Mouse (Mus musculus): ENCODE measurements around the gene Snx17. TPM values are rescaled to one million over a fixed set of nuclear protein-coding genes. Genes with fewer than 3 reads are reported as not detected.

Gene Snx17
- polyA plus RNA-seq, 1 experiment from 2014 or later, result 126 TPM

- ATAC-seq (replicated peaks), result peak; percentile 77
- WGBS, result under 1% methylated on average over 40 of the region's 40 CpGs
Observed at GRCm38 (mm10) chr5:31219911-31220447, 27.0 kb downstream of the Snx17 start.

GRCm38 (mm10) chr5:31220448-31221303 is 27.6 kb downstream of the Snx17 start, which contains the start of gene Ppm1g:
TSS of gene Ppm1g (minus strand) at chr5:31220687.
- Histone ChIP-seq H3K4me2 (peak within 1 kb of the TSS; percentile 64), H3K27me3 (replicated peaks) (no peaks in the 10 kb centered on the region), H3K4me3 (peak within 1 kb of the TSS; percentile 92), H3K27ac (peak within 1 kb of the TSS; percentile 96), H3K9ac (peak within 1 kb of the TSS; percentile 87), H3K36me3 (replicated peaks) (no peaks in the 10 kb centered on the region), H3K9me3 (no peaks in the 10 kb centered on the region), H3K4me1 (peaks cover 25% of the 10 kb centered on the region)
- ATAC-seq (replicated peaks), result peak; percentile 93
- WGBS, result under 1% methylated on average over 69 of the region's 70 CpGs

More at GRCm38 (mm10) chr5:31219911-31220447, 27.0 kb downstream of the Snx17 start:
- peak overlapping the region; percentile 87 for H3K9ac ChIP-seq
- no peaks in the 10 kb centered on the region for H3K27me3 ChIP-seq (replicated peaks)
- no peaks in the 10 kb centered on the region for H3K36me3 ChIP-seq (replicated peaks)
- no peaks in the 10 kb centered on the region for H3K9me3 ChIP-seq
- H3K4me3 ChIP-seq, result peak overlapping the region; percentile 92
- H3K4me1 ChIP-seq, result peaks cover 25% of the 10 kb centered on the region
- peak overlapping the region; percentile 64 for H3K4me2 ChIP-seq
- peak overlapping the region; percentile 96 for H3K27ac ChIP-seq

- ATAC-seq (replicated peaks), result peak; percentile 43
Observed at GRCm38 (mm10) chr5:31221304-31221945, 28.4 kb downstream of the Snx17 start.

GRCm38 (mm10) chr5:31222696-31223095 is 29.7 kb downstream of the Snx17 start:
- H3K4me3 ChIP-seq, result no peak overlapping the region
- no peak overlapping the region for H3K27ac ChIP-seq
- no peak for ATAC-seq (replicated peaks)

More at GRCm38 (mm10) chr5:31221304-31221945, 28.4 kb downstream of the Snx17 start:
- Histone ChIP-seq H3K27ac (peak overlapping the region; percentile 96), H3K9me3 (no peaks in the 10 kb centered on the region), H3K4me1 (peaks cover 25% of the 10 kb centered on the region), H3K27me3 (replicated peaks) (no peaks in the 10 kb centered on the region), H3K36me3 (replicated peaks) (no peaks in the 10 kb centered on the region), H3K4me3 (peak overlapping the region; percentile 92), H3K9ac (peak overlapping the region; percentile 87), H3K4me2 (peak overlapping the region; percentile 64)
- WGBS, result 10% methylated on average over 11 of the region's 11 CpGs

GRCm38 (mm10) chr5:31226641-31227040 is 33.6 kb downstream of the Snx17 start:
- no peak overlapping the region for H3K4me2 ChIP-seq
- no peak for ATAC-seq (replicated peaks)
- no peaks in the 10 kb centered on the region for H3K36me3 ChIP-seq (replicated peaks)
- H3K27ac ChIP-seq, result no peak overlapping the region
- 64% methylated on average over 1 of the region's 1 CpGs for WGBS
- no peak overlapping the region for H3K4me3 ChIP-seq
- peaks cover 6% of the 10 kb centered on the region for H3K4me1 ChIP-seq
- H3K9me3 ChIP-seq, result no peaks in the 10 kb centered on the region
- H3K9ac ChIP-seq, result no peak overlapping the region
- H3K27me3 ChIP-seq (replicated peaks), result no peaks in the 10 kb centered on the region

More at GRCm38 (mm10) chr5:31222696-31223095, 29.7 kb downstream of the Snx17 start:
- Histone ChIP-seq H3K4me2 (no peak overlapping the region), H3K9ac (no peak overlapping the region), H3K9me3 (no peaks in the 10 kb centered on the region), H3K27me3 (replicated peaks) (no peaks in the 10 kb centered on the region), H3K36me3 (replicated peaks) (no peaks in the 10 kb centered on the region), H3K4me1 (peaks cover 22% of the 10 kb centered on the region)
- 95% methylated on average over 9 of the region's 9 CpGs for WGBS

GRCm38 (mm10) chr5:31240637-31241521 is 47.9 kb downstream of the Snx17 start, which contains the start of the genes Nrbp1 and Gm9970:
TSS of gene Nrbp1 (plus strand) at chr5:31240864.
TSS of gene Gm9970 (minus strand) at chr5:31241232.
- H3K9me3 ChIP-seq, result no peaks in the 10 kb centered on the region
- peak within 1 kb of the TSS; percentile 89 for H3K9ac ChIP-seq
- H3K4me1 ChIP-seq, result peaks cover 8% of the 10 kb centered on the region
- peaks cover 17% of the 10 kb centered on the region for H3K36me3 ChIP-seq (replicated peaks)
- H3K27me3 ChIP-seq (replicated peaks), result no peaks in the 10 kb centered on the region
- peak within 1 kb of the TSS; percentile 97 for H3K27ac ChIP-seq
- peak within 1 kb of the TSS; percentile 74 for H3K4me2 ChIP-seq
- H3K4me3 ChIP-seq, result peak within 1 kb of the TSS; percentile 91
- WGBS, result under 1% methylated on average over 83 of the region's 103 CpGs
- ATAC-seq (replicated peaks), result peak; percentile 99

GRCm38 (mm10) chr5:31241522-31242034 is 48.6 kb downstream of the Snx17 start:
- H3K27me3 ChIP-seq (replicated peaks), result no peaks in the 10 kb centered on the region
- no peaks in the 10 kb centered on the region for H3K9me3 ChIP-seq
- H3K9ac ChIP-seq, result peak overlapping the region; percentile 89
- ATAC-seq (replicated peaks), result no peak; the same call in 1 of the 2 replicates
- peak overlapping the region; percentile 97 for H3K27ac ChIP-seq
- under 1% methylated on average over 13 of the region's 13 CpGs for WGBS
- peaks cover 24% of the 10 kb centered on the region for H3K36me3 ChIP-seq (replicated peaks)
- H3K4me1 ChIP-seq, result peaks cover 8% of the 10 kb centered on the region
- peak overlapping the region; percentile 91 for H3K4me3 ChIP-seq
- H3K4me2 ChIP-seq, result peak overlapping the region; percentile 74

- Histone ChIP-seq H3K4me3 (peak overlapping the region; percentile 91), H3K27me3 (replicated peaks) (no peaks in the 10 kb centered on the region), H3K4me1 (peaks cover 8% of the 10 kb centered on the region), H3K9me3 (no peaks in the 10 kb centered on the region), H3K36me3 (replicated peaks) (peaks cover 29% of the 10 kb centered on the region), H3K4me2 (peak overlapping the region; percentile 74), H3K9ac (peak overlapping the region; percentile 89; the same call in 1 of the 2 replicates), H3K27ac (no peak overlapping the region)
- 24% methylated on average over 10 of the region's 10 CpGs for WGBS
- ATAC-seq (replicated peaks), result no peak
Observed at GRCm38 (mm10) chr5:31242191-31242590, 49.2 kb downstream of the Snx17 start.

Other genes starting within 250 kb of the Snx17 start
- gene Cgref1, start 247.6 kb upstream of the Snx17 start, polyA plus RNA-seq (2015; fragmentation: Nextera tagmentation; extraction: Ambion mirVana), result 62.7 and 66.5 TPM in 2 replicates
- 110 and 113 TPM in 2 replicates for gene Preb, start 232.9 kb upstream of the Snx17 start, polyA plus RNA-seq (2015; fragmentation: Nextera tagmentation; extraction: Ambion mirVana)
- gene Tcf23, start 224.6 kb upstream of the Snx17 start, polyA plus RNA-seq (2015; fragmentation: Nextera tagmentation; extraction: Ambion mirVana), result 0.08 TPM in 1 of 2 replicates, not detected in the other
- 161 and 164 TPM in 2 replicates for gene Atraid, start 144.9 kb upstream of the Snx17 start, polyA plus RNA-seq (2015; fragmentation: Nextera tagmentation; extraction: Ambion mirVana)
- gene Slc5a6, start 144.3 kb upstream of the Snx17 start, polyA plus RNA-seq (2015; fragmentation: Nextera tagmentation; extraction: Ambion mirVana), result 26.9 and 29.1 TPM in 2 replicates
- 14.9 and 16.2 TPM in 2 replicates for gene Cad, start 138.4 kb upstream of the Snx17 start, polyA plus RNA-seq (2015; fragmentation: Nextera tagmentation; extraction: Ambion mirVana)
- not detected in 2 replicates for gene Dnajc5g, start 86.9 kb upstream of the Snx17 start, polyA plus RNA-seq (2015; fragmentation: Nextera tagmentation; extraction: Ambion mirVana)
- gene Slc30a3, start 85.0 kb upstream of the Snx17 start, polyA plus RNA-seq (2015; fragmentation: Nextera tagmentation; extraction: Ambion mirVana), result 20.4 and 21.5 TPM in 2 replicates
- not detected in 2 replicates for gene Trim54, start 76.5 kb upstream of the Snx17 start, polyA plus RNA-seq (2015; fragmentation: Nextera tagmentation; extraction: Ambion mirVana)
- gene Ucn, start 54.4 kb upstream of the Snx17 start, polyA plus RNA-seq (2015; fragmentation: Nextera tagmentation; extraction: Ambion mirVana), result not detected in 2 replicates
- 51.5 and 57.8 TPM in 2 replicates for gene Mpv17, start 39.0 kb upstream of the Snx17 start, polyA plus RNA-seq (2015; fragmentation: Nextera tagmentation; extraction: Ambion mirVana)
- 1.7 TPM in 2 replicates for gene Gm29609, start 13.3 kb upstream of the Snx17 start, polyA plus RNA-seq (2015; fragmentation: Nextera tagmentation; extraction: Ambion mirVana)
- gene Gtf3c2, start 13.1 kb upstream of the Snx17 start, polyA plus RNA-seq (2015; fragmentation: Nextera tagmentation; extraction: Ambion mirVana), result 72.3 and 73.6 TPM in 2 replicates
- gene Eif2b4, start 203 bp downstream of the Snx17 start, polyA plus RNA-seq (2015; fragmentation: Nextera tagmentation; extraction: Ambion mirVana), result 85.0 and 92.1 TPM in 2 replicates
- 17.0 and 19.4 TPM in 2 replicates for gene Zfp513, start 9.1 kb downstream of the Snx17 start, polyA plus RNA-seq (2015; fragmentation: Nextera tagmentation; extraction: Ambion mirVana)
- 191 and 200 TPM in 2 replicates for gene Ppm1g, start 27.5 kb downstream of the Snx17 start, polyA plus RNA-seq (2015; fragmentation: Nextera tagmentation; extraction: Ambion mirVana)
- gene Nrbp1, start 47.6 kb downstream of the Snx17 start, polyA plus RNA-seq (2015; fragmentation: Nextera tagmentation; extraction: Ambion mirVana), result 169 and 177 TPM in 2 replicates
- 0.45 and 0.69 TPM in 2 replicates for gene Gm9970, start 48.0 kb downstream of the Snx17 start, polyA plus RNA-seq (2015; fragmentation: Nextera tagmentation; extraction: Ambion mirVana)
- 2.5 and 3.2 TPM in 2 replicates for gene Krtcap3, start 58.5 kb downstream of the Snx17 start, polyA plus RNA-seq (2015; fragmentation: Nextera tagmentation; extraction: Ambion mirVana)
- 34.3 and 36.6 TPM in 2 replicates for gene Ift172, start 97.9 kb downstream of the Snx17 start, polyA plus RNA-seq (2015; fragmentation: Nextera tagmentation; extraction: Ambion mirVana)
- 107 and 113 TPM in 2 replicates for gene Fndc4, start 102.9 kb downstream of the Snx17 start, polyA plus RNA-seq (2015; fragmentation: Nextera tagmentation; extraction: Ambion mirVana)
- gene Gckr, start 104.2 kb downstream of the Snx17 start, polyA plus RNA-seq (2015; fragmentation: Nextera tagmentation; extraction: Ambion mirVana), result 0.50 and 0.74 TPM in 2 replicates